Mouse (Mus musculus): Measurements from ENCODE around the gene Scap. TPM values are rescaled to one million over a fixed set of nuclear protein-coding genes. Genes with fewer than 3 reads are reported as not detected.
A peak's percentile ranks its signal among the peaks of the same experiment; 100 is the strongest.

Scap gene
- total and polyA plus RNA-seq, 3 experiments = 24.7 to 48.9 (median 40.4) TPM

DNA sequence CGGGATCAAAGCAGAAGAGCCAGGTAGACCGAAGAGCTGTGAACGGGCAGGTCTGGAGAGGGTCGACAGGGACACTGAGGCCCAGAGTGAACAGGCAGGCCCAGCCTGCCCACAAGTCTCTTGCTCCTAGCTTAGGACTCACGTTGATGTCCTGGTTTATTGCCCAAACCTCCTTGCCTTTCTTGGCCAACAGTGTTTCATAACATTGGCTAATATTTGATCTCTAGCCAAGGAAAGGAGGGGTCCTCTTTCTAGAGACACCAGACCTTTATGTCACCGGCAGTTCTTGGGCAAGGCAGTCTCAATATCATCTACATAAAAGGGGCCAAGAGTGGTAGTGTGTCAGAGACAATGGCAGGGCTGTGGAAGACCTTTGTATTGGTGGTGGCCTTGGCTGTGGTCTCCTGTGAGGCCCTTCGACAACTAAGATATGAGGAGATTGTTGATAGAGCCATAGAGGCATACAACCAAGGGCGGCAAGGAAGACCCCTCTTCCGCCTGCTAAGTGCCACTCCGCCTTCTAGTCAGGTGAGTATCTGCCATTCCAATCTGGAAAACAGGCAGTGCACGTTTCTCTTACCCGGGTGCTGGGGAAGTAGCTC is 86.5 kb downstream of the Scap start, which contains the start of gene Ngp:
Ngp (plus strand) TSS at position 237 of the 602 bp plus-strand sequence.
- dilution Hi-C loops (cut with MboI; ENCODE audit: extremely low pct_ligation_motif_present, extremely low pct_unique_long_range_greater_than_20kb, low sequenced_read_pairs) (no loop called here), in situ Hi-C loops (cut with MboI; ENCODE audit: low pct_ligation_motif_present, low pct_unique_long_range_greater_than_20kb, low sequenced_read_pairs) (no loop called here)
- H3K9me3 ChIP-seq (replicated peaks; ENCODE audit: low read length) = no peaks in the 10 kb centered on the region
- H3K79me2 ChIP-seq (replicated peaks; ENCODE audit: control insufficient read depth, extremely low read depth, insufficient read depth, poor library complexity, severe bottlenecking) = no peaks in the 10 kb centered on the region
- H3K36me3 ChIP-seq (replicated peaks in 1 of 2; ENCODE audit: control insufficient read depth in 1 of 2, insufficient read depth in 1 of 2, low read length in 1 of 2) = no peaks in the 10 kb centered on the region
- H3K9ac ChIP-seq (ENCODE audit: insufficient read depth, low read depth) = no peak within 1 kb of the TSS
- H3K27me3 ChIP-seq (replicated peaks) = no peaks in the 10 kb centered on the region
- no peak within 1 kb of the TSS for H3K4me3 ChIP-seq (replicated peaks in 1 of 3; ENCODE audit: low read depth in 2 of 3, low read length in 2 of 3, poor library complexity in 1 of 3)
- no peak within 1 kb of the TSS for H3K27ac ChIP-seq (ENCODE audit: insufficient read depth, low read depth)
- DNase-seq (ENCODE audit: extremely low read depth) = no peak
- no peak for TF ChIP-seq EP300 (IDR thresholded peaks at IDR 0.05; ENCODE audit: low read length)
- no peak for TF ChIP-seq NRF1 (IDR thresholded peaks at IDR 0.05; ENCODE audit: low read depth, low read length)
- TF ChIP-seq MYC (IDR thresholded peaks at IDR 0.05; ENCODE audit: low read depth, low read length) = no peak
- H3K4me2 ChIP-seq (ENCODE audit: insufficient read depth, low read depth, poor library complexity, severe bottlenecking) = no peak within 1 kb of the TSS
- peaks cover 0 to 12% of the 10 kb centered on the region in 2 experiments; a peak in 2 of 4 replicates for H3K4me1 ChIP-seq (ENCODE audit: control insufficient read depth in 1 of 2, insufficient read depth in 2 of 2)

DNA sequence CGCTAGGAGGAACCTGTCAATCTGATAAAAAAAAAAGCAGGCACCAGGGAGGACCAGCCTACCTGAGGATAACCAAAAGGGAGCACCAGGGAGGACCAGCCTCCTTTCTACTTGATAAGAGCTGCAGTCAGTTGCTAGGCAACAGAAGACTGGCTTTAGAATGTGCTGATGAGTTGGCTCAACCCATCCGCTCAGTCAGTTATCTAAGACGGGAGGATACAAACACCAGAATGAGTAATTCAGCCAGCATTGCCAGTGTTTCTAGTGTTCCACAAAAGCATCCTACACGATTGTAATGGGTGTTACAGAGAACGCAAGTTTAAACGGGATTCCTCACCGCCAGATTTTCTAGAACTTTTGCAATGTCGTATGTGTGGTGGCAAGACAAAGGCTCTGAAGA is 98.2 kb downstream of the Scap start:
- no peak overlapping the region for H3K4me3 ChIP-seq (replicated peaks in 1 of 3; ENCODE audit: low read depth in 2 of 3, low read length in 2 of 3, poor library complexity in 1 of 3)
- dilution Hi-C loops (cut with MboI; ENCODE audit: extremely low pct_ligation_motif_present, extremely low pct_unique_long_range_greater_than_20kb, low sequenced_read_pairs) = no loop called here
- H3K4me2 ChIP-seq (ENCODE audit: insufficient read depth, low read depth, poor library complexity, severe bottlenecking) = no peak overlapping the region
- in situ Hi-C loops (cut with MboI; ENCODE audit: low pct_ligation_motif_present, low pct_unique_long_range_greater_than_20kb, low sequenced_read_pairs) = no loop called here
- H3K9ac ChIP-seq (ENCODE audit: insufficient read depth, low read depth) = no peak overlapping the region
- H3K27me3 ChIP-seq (replicated peaks) = no peaks in the 10 kb centered on the region
- H3K79me2 ChIP-seq (replicated peaks; ENCODE audit: control insufficient read depth, extremely low read depth, insufficient read depth, poor library complexity, severe bottlenecking) = no peaks in the 10 kb centered on the region
- TF ChIP-seq EP300 (IDR thresholded peaks at IDR 0.05; ENCODE audit: low read length) (no peak), MXI1 (IDR thresholded peaks at IDR 0.05; ENCODE audit: low read depth, low read length) (no peak), POLR2A (IDR thresholded peaks at IDR 0.05; ENCODE audit: low read depth, low read length) (no peak), TCF12 (IDR thresholded peaks at IDR 0.05; ENCODE audit: low read depth, low read length) (no peak), CHD2 (IDR thresholded peaks at IDR 0.05; ENCODE audit: low read length) (no peak), SMC3 (IDR thresholded peaks at IDR 0.05; ENCODE audit: low read depth, low read length) (no peak)
- H3K27ac ChIP-seq (ENCODE audit: insufficient read depth, low read depth) = no peak overlapping the region
- DNase-seq (ENCODE audit: extremely low read depth) = no peak
- H3K9me3 ChIP-seq (replicated peaks; ENCODE audit: low read length) = no peaks in the 10 kb centered on the region
- H3K4me1 ChIP-seq (ENCODE audit: control insufficient read depth in 1 of 2, insufficient read depth in 2 of 2) = peaks cover 26 to 49% of the 10 kb centered on the region in 2 experiments
- peaks cover 25 to 75% of the 10 kb centered on the region in 2 experiments for H3K36me3 ChIP-seq (replicated peaks in 1 of 2; ENCODE audit: control insufficient read depth in 1 of 2, insufficient read depth in 1 of 2, low read length in 1 of 2)

DNA sequence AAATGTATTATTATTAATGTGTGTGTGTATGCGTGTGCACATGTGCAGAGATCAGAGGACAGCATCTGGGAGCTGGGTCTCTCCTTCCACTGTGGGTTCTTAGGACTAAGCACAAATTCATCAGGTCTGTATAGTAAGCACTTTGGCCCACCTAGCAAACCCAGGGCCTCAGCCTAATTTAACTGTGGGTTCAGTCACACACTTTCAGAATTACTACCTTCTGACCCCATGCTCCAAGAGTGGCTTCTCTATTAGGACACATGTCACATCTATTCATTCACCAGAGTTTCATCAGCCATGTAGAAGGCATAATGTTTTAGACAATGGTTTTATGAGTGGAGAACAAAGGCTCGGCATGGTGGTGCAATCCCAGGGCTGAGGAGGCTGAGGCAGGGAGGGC is 100.0 kb downstream of the Scap start:
- in situ Hi-C loops (cut with MboI; ENCODE audit: low pct_ligation_motif_present, low pct_unique_long_range_greater_than_20kb, low sequenced_read_pairs) = no loop called here
- peak; percentile 88 for TF ChIP-seq TCF12 (IDR thresholded peaks at IDR 0.05; ENCODE audit: low read depth, low read length)
- TF ChIP-seq EP300 (IDR thresholded peaks at IDR 0.05; ENCODE audit: low read length) = peak; percentile 97
- peak; percentile 17; the same call in 1 of the 2 replicates for TF ChIP-seq POLR2A (IDR thresholded peaks at IDR 0.05; ENCODE audit: low read depth, low read length)
- TF ChIP-seq ZKSCAN1 (IDR thresholded peaks at IDR 0.05; ENCODE audit: borderline replicate concordance, low read depth, low read length) = no peak
- TF ChIP-seq SMC3 (IDR thresholded peaks at IDR 0.05; ENCODE audit: low read depth, low read length) = no peak; the same call in 1 of the 2 replicates
- peak; percentile 88 for TF ChIP-seq JUND (conservative IDR thresholded peaks at IDR 0.05; ENCODE audit: low read depth, low read length)
- no peak for TF ChIP-seq E2F4 (IDR thresholded peaks at IDR 0.05; ENCODE audit: insufficient replicate concordance, low read depth, low read length)
- TF ChIP-seq IRF4 (IDR thresholded peaks at IDR 0.05; ENCODE audit: low read depth, low read length) = peak; percentile 98
- TF ChIP-seq MAZ (IDR thresholded peaks at IDR 0.05; ENCODE audit: low read depth, low read length) = 0 out of 2 replicates have a peak, but pooled peaks have one; percentile 62
- peak; percentile 72; the same call in 1 of the 2 replicates for TF ChIP-seq RCOR1 (conservative IDR thresholded peaks at IDR 0.05; ENCODE audit: low read depth, low read length)
- no peak for TF ChIP-seq USF1 (IDR thresholded peaks at IDR 0.05; ENCODE audit: low read depth, low read length)
- peak; percentile 38; the same call in 1 of the 2 replicates for TF ChIP-seq POLR2AphosphoS2 (IDR thresholded peaks at IDR 0.05; ENCODE audit: low read depth, low read length)
- TF ChIP-seq BHLHE40 (IDR thresholded peaks at IDR 0.05; ENCODE audit: low read depth, low read length) = peak; percentile 80
- peak; percentile 77 for TF ChIP-seq SIN3A (IDR thresholded peaks at IDR 0.05; ENCODE audit: low read length)
- no peak for TF ChIP-seq PAX5 (IDR thresholded peaks at IDR 0.05; ENCODE audit: low read length)
- no peak; the same call in 1 of the 2 replicates for TF ChIP-seq MXI1 (IDR thresholded peaks at IDR 0.05; ENCODE audit: low read depth, low read length)
- peak; percentile 82 for TF ChIP-seq MAFK (IDR thresholded peaks at IDR 0.05; ENCODE audit: insufficient replicate concordance, low read length)
- no peak for TF ChIP-seq GABPA (IDR thresholded peaks at IDR 0.05; ENCODE audit: insufficient replicate concordance, low read depth, low read length)
- peak; percentile 97 for TF ChIP-seq MYC (IDR thresholded peaks at IDR 0.05; ENCODE audit: low read depth, low read length)
- TF ChIP-seq JUN (IDR thresholded peaks at IDR 0.05; ENCODE audit: insufficient read depth, low read depth, low read length) = peak; percentile 85
- peak; percentile 74 for TF ChIP-seq CHD2 (IDR thresholded peaks at IDR 0.05; ENCODE audit: low read length)
- peak; percentile 87 for TF ChIP-seq MAX (IDR thresholded peaks at IDR 0.05; ENCODE audit: low read length)

More for the DNA sequence above, 100.0 kb downstream of the Scap start:
- Histone ChIP-seq H3K4me1 (ENCODE audit: control insufficient read depth in 1 of 2, insufficient read depth in 2 of 2) (peaks cover 26 to 67% of the 10 kb centered on the region in 2 experiments), H3K9me3 (replicated peaks; ENCODE audit: low read length) (no peaks in the 10 kb centered on the region), H3K27me3 (replicated peaks) (no peaks in the 10 kb centered on the region), H3K27ac (ENCODE audit: insufficient read depth, low read depth) (peak overlapping the region; percentile 80; the same call in 1 of the 2 replicates), H3K9ac (ENCODE audit: insufficient read depth, low read depth) (peak overlapping the region; percentile 51; the same call in 1 of the 2 replicates), H3K79me2 (replicated peaks; ENCODE audit: control insufficient read depth, extremely low read depth, insufficient read depth, poor library complexity, severe bottlenecking) (no peaks in the 10 kb centered on the region), H3K36me3 (replicated peaks in 1 of 2; ENCODE audit: control insufficient read depth in 1 of 2, insufficient read depth in 1 of 2, low read length in 1 of 2) (peaks cover 24 to 70% of the 10 kb centered on the region in 2 experiments), H3K4me2 (ENCODE audit: insufficient read depth, low read depth, poor library complexity, severe bottlenecking) (peak overlapping the region; percentile 41; the same call in 1 of the 2 replicates), H3K4me3 (replicated peaks in 1 of 3; ENCODE audit: low read depth in 2 of 3, low read length in 2 of 3, poor library complexity in 1 of 3) (no peak overlapping the region)
- dilution Hi-C loops (cut with MboI; ENCODE audit: extremely low pct_ligation_motif_present, extremely low pct_unique_long_range_greater_than_20kb, low sequenced_read_pairs) = no loop called here
- DNase-seq (ENCODE audit: extremely low read depth) = peak; percentile 79
